Mouse (Mus musculus) mature B cell (primary cell): ENCODE results near the gene Zrsr2.

Experiments
- in situ Hi-C: fragments of 300-500 bp; cut with MboI; formaldehyde crosslinking; loops from 2 replicates; pipeline ENCODE4 v1.14.3; 2019

Gene Zrsr2

GRCm38 (mm10) chrX:163885539-163885981, 72.9 kb downstream of the Zrsr2 start:
- in situ Hi-C loops: no loop called here
